Mouse (Mus musculus): ENCODE measurements around the gene Clrn3.
"Not testable (repeated sequence)": the region's sequence is repeated elsewhere in the genome, so short reads cannot be mapped to it uniquely, and the experiment has no call there.

Clrn3 gene

GRCm38 (mm10) chr7:135528515-135528914 lies at the start of gene Clrn3:
Clrn3 (minus strand) TSS chr7:135528654.
- no peak for DNase-seq

GRCm38 (mm10) chr7:135576329-135576728 lies 47.9 kb upstream of the Clrn3 start:
- DNase-seq: no peak

- DNase-seq: not testable (repeated sequence)
These were observed 47.0 kb upstream of the Clrn3 start for GRCm38 (mm10) chr7:135575319-135576069.

GRCm38 (mm10) chr7:135571951-135572559 lies 43.6 kb upstream of the Clrn3 start:
- DNase-seq: peak; percentile 73 to 77

GRCm38 (mm10) chr7:135571392-135571791 lies 42.9 kb upstream of the Clrn3 start:
- peak; percentile 83 to 84 for DNase-seq

GRCm38 (mm10) chr7:135568550-135568949 lies 40.1 kb upstream of the Clrn3 start:
- no peak for DNase-seq

GRCm38 (mm10) chr7:135567582-135567981 lies 39.1 kb upstream of the Clrn3 start:
- no peak for DNase-seq

- DNase-seq: no peak
These were observed 37.6 kb upstream of the Clrn3 start for GRCm38 (mm10) chr7:135566013-135566412.

GRCm38 (mm10) chr7:135564022-135564421 lies 35.6 kb upstream of the Clrn3 start:
- no peak for DNase-seq

- no peak for DNase-seq
These were observed 31.8 kb upstream of the Clrn3 start for GRCm38 (mm10) chr7:135560280-135560679.

- no peak for DNase-seq
These were observed 28.4 kb upstream of the Clrn3 start for GRCm38 (mm10) chr7:135556663-135557402.

GRCm38 (mm10) chr7:135553550-135553949 lies 25.1 kb upstream of the Clrn3 start:
- no peak for DNase-seq

- DNase-seq: peak in 1 of 2 experiments; percentile 50
These were observed 23.1 kb upstream of the Clrn3 start for GRCm38 (mm10) chr7:135551547-135551946.

GRCm38 (mm10) chr7:135548434-135548833 lies 20.0 kb upstream of the Clrn3 start:
- no peak for DNase-seq

- DNase-seq: no peak
These were observed 18.1 kb upstream of the Clrn3 start for GRCm38 (mm10) chr7:135546530-135546929.

GRCm38 (mm10) chr7:135545957-135546356 lies 17.5 kb upstream of the Clrn3 start:
- DNase-seq: no peak

- no peak for DNase-seq
These were observed 15.9 kb upstream of the Clrn3 start for GRCm38 (mm10) chr7:135544321-135544720.

GRCm38 (mm10) chr7:135543033-135543432 lies 14.6 kb upstream of the Clrn3 start:
- no peak for DNase-seq

GRCm38 (mm10) chr7:135542235-135542634 lies 13.8 kb upstream of the Clrn3 start:
- peak in 1 of 2 experiments; percentile 31 for DNase-seq

GRCm38 (mm10) chr7:135539429-135539828 lies 11.0 kb upstream of the Clrn3 start:
- DNase-seq: no peak

GRCm38 (mm10) chr7:135537948-135538741 lies 9.7 kb upstream of the Clrn3 start:
- DNase-seq: peak; percentile 72 to 78

GRCm38 (mm10) chr7:135537341-135537901 lies 9.0 kb upstream of the Clrn3 start, which contains the start of gene Ptpre:
Ptpre (plus strand) TSS chr7:135537481.
- peak; percentile 90 to 92 for DNase-seq
